Comparison of ENCODE assay signal across 8 mouse cellular contexts in genomic region chr1:161037599-161037998, GRCm38 (mm10). TPM values are rescaled to one million over a fixed set of nuclear protein-coding genes. Genes with fewer than 3 reads are reported as not detected.
DNase-seq lines count a peak whose midpoint lies in the region; ATAC-seq and TF ChIP-seq lines count a peak whose summit lies in the region.

No protein-coding gene starts in this region.

- no peaks in the 10 kb centered on the region for H3K9me3 ChIP-seq in lung, embryonic 15.5 days
- H3K9me3 ChIP-seq in embryonic facial prominence, embryonic 14.5 days (ENCODE audit: control insufficient read depth, low read length), result no peaks in the 10 kb centered on the region
- H3K9me3 ChIP-seq in limb, embryonic 12.5 days, result no peaks in the 10 kb centered on the region
- H3K9me3 ChIP-seq in stomach, embryonic 16.5 days (replicated peaks; ENCODE audit: control insufficient read depth, low read length), result no peaks in the 10 kb centered on the region

- H3K4me2 ChIP-seq in lung, embryonic 15.5 days, result peak overlapping the region; percentile 67
- peak overlapping the region; percentile 85 for H3K4me2 ChIP-seq in embryonic facial prominence, embryonic 14.5 days (ENCODE audit: low read depth, low read length)
- peak overlapping the region; percentile 93 for H3K4me2 ChIP-seq in limb, embryonic 12.5 days
- peak overlapping the region; percentile 72 for H3K4me2 ChIP-seq in stomach, embryonic 16.5 days (ENCODE audit: low read depth, low read length)

- H3K27me3 ChIP-seq in lung, embryonic 15.5 days, result no peaks in the 10 kb centered on the region
- no peaks in the 10 kb centered on the region for H3K27me3 ChIP-seq in embryonic facial prominence, embryonic 14.5 days (replicated peaks; ENCODE audit: control insufficient read depth, insufficient read depth, low read length)
- no peaks in the 10 kb centered on the region for H3K27me3 ChIP-seq in limb, embryonic 12.5 days
- no peaks in the 10 kb centered on the region for H3K27me3 ChIP-seq in stomach, embryonic 16.5 days (ENCODE audit: control insufficient read depth, insufficient read depth, low read length)

- TF ChIP-seq POLR2A in lung, adult 2 months (IDR thresholded peaks at IDR 0.05; ENCODE audit: borderline replicate concordance, extremely low read depth, low read depth, low read length), result no peak

- no peak for TF ChIP-seq CTCF in lung, adult 2 months (IDR thresholded peaks at IDR 0.05; ENCODE audit: insufficient read depth, low read length)

- WGBS in lung, embryonic 15.5 days, result 15% methylated on average over 3 of the region's 3 CpGs
- 24% methylated on average over 3 of the region's 3 CpGs for WGBS in lung, adult 2 months
- WGBS in embryonic facial prominence, embryonic 14.5 days, result 22% methylated on average over 3 of the region's 3 CpGs
- 19% methylated on average over 3 of the region's 3 CpGs for WGBS in limb, embryonic 12.5 days
- WGBS in stomach, embryonic 16.5 days, result 25% methylated on average over 3 of the region's 3 CpGs

- no peak for DNase-seq in lung, adult 2 months
- no peak for DNase-seq in embryonic facial prominence, embryonic 14.5 days (ENCODE audit: low spot score)
- no peak for DNase-seq in T-cell, adult 2 months (ENCODE audit: low spot score)
- DNase-seq in ovary, postnatal 10 days (ENCODE audit: low spot score), result no peak
- no peak for DNase-seq in frontal cortex, postnatal 36 days (ENCODE audit: low spot score in 2 of 2)

- H3K27ac ChIP-seq in lung, embryonic 15.5 days, result no peak overlapping the region; the same call in 1 of the 2 replicates
- peak overlapping the region; percentile 90 for H3K27ac ChIP-seq in embryonic facial prominence, embryonic 14.5 days (replicated peaks; ENCODE audit: low read depth, low read length)
- H3K27ac ChIP-seq in limb, embryonic 12.5 days, result peak overlapping the region; percentile 64; the same call in 1 of the 2 replicates
- peak overlapping the region; percentile 52 for H3K27ac ChIP-seq in stomach, embryonic 16.5 days (ENCODE audit: low read length)

- peak overlapping the region; percentile 31 for H3K9ac ChIP-seq in lung, embryonic 15.5 days
- H3K9ac ChIP-seq in embryonic facial prominence, embryonic 14.5 days (ENCODE audit: low read depth, low read length), result peak overlapping the region; percentile 68
- peak overlapping the region; percentile 56 for H3K9ac ChIP-seq in limb, embryonic 12.5 days (replicated peaks)
- H3K9ac ChIP-seq in stomach, embryonic 16.5 days (ENCODE audit: low read length), result peak overlapping the region; percentile 69

- H3K4me1 ChIP-seq in lung, embryonic 15.5 days, result peaks cover 17% of the 10 kb centered on the region; the same call in 1 of the 2 replicates
- H3K4me1 ChIP-seq in lung, adult 2 months (ENCODE audit: control insufficient read depth, insufficient read depth, low read length), result peaks cover 13% of the 10 kb centered on the region
- 0 out of 2 replicates have a peak, but pooled peaks cover 3% of the 10 kb centered on the region for H3K4me1 ChIP-seq in embryonic facial prominence, embryonic 14.5 days (ENCODE audit: control insufficient read depth, insufficient read depth, low read length)
- H3K4me1 ChIP-seq in limb, embryonic 12.5 days (replicated peaks), result peaks cover 18% of the 10 kb centered on the region
- peaks cover 9% of the 10 kb centered on the region for H3K4me1 ChIP-seq in stomach, embryonic 16.5 days (ENCODE audit: control insufficient read depth, insufficient read depth, low read length)

- ATAC-seq in lung, embryonic 15.5 days (ENCODE audit: borderline replicate concordance, extremely low read depth, low FRiP score, low TSS enrichment), result no peak
- ATAC-seq in embryonic facial prominence, embryonic 14.5 days (ENCODE audit: low read depth), result no peak
- no peak for ATAC-seq in limb, embryonic 12.5 days (ENCODE audit: insufficient number of reproducible peaks, insufficient read depth, low FRiP score, low TSS enrichment, low read depth)
- no peak for ATAC-seq in stomach, embryonic 16.5 days (ENCODE audit: insufficient read depth, low FRiP score)

- peak overlapping the region; percentile 64 for H3K4me3 ChIP-seq in lung, embryonic 15.5 days
- H3K4me3 ChIP-seq in lung, adult 2 months (replicated peaks; ENCODE audit: extremely low read depth, low read depth, low read length), result no peak overlapping the region
- peak overlapping the region; percentile 70 for H3K4me3 ChIP-seq in embryonic facial prominence, embryonic 14.5 days (ENCODE audit: low read depth, low read length)
- H3K4me3 ChIP-seq in limb, embryonic 12.5 days (replicated peaks), result peak overlapping the region; percentile 74
- peak overlapping the region; percentile 41 for H3K4me3 ChIP-seq in stomach, embryonic 16.5 days (replicated peaks; ENCODE audit: low read length)

- H3K36me3 ChIP-seq in lung, embryonic 15.5 days, result peaks cover 24% of the 10 kb centered on the region
- peaks cover 42% of the 10 kb centered on the region for H3K36me3 ChIP-seq in embryonic facial prominence, embryonic 14.5 days (ENCODE audit: control insufficient read depth, insufficient read depth, low read length)
- H3K36me3 ChIP-seq in limb, embryonic 12.5 days, result peaks cover 51% of the 10 kb centered on the region
- peaks cover 25% of the 10 kb centered on the region for H3K36me3 ChIP-seq in stomach, embryonic 16.5 days (ENCODE audit: control insufficient read depth, insufficient read depth, low read length)

RNA-seq across cellular contexts. Expression of gene Zbtb37, which starts 3.0 kb away (rescaled TPM):
- polyA plus RNA-seq in lung, embryonic 15.5 days (2015; fragmentation: Nextera tagmentation; extraction: Ambion mirVana), result 8.1 and 9.0 TPM in 2 replicates
- polyA plus RNA-seq in lung, adult 2 months (2012; rRNA removed), result 1.4 and 3.4 TPM in 2 replicates
- polyA plus RNA-seq in embryonic facial prominence, embryonic 14.5 days (2014; fragmentation: Nextera tagmentation; extraction: Ambion mirVana), result 7.8 and 10.5 TPM in 2 replicates
- 8.5 and 11.1 TPM in 2 replicates for polyA plus RNA-seq in limb, embryonic 12.5 days (2016; fragmentation: Nextera tagmentation; extraction: Ambion mirVana)
- polyA plus RNA-seq in stomach, embryonic 16.5 days (2015; fragmentation: Nextera tagmentation; extraction: Ambion mirVana), result 4.0 and 7.4 TPM in 2 replicates

RNA-seq across cellular contexts. Expression of gene Dars2, which starts 32.9 kb away (rescaled TPM):
- polyA plus RNA-seq in lung, embryonic 15.5 days (2015; fragmentation: Nextera tagmentation; extraction: Ambion mirVana), result 34.3 and 35.1 TPM in 2 replicates
- polyA plus RNA-seq in lung, adult 2 months (2012; rRNA removed), result 4.3 and 10.6 TPM in 2 replicates
- 24.2 and 31.2 TPM in 2 replicates for polyA plus RNA-seq in embryonic facial prominence, embryonic 14.5 days (2014; fragmentation: Nextera tagmentation; extraction: Ambion mirVana)
- 35.7 and 37.5 TPM in 2 replicates for polyA plus RNA-seq in limb, embryonic 12.5 days (2016; fragmentation: Nextera tagmentation; extraction: Ambion mirVana)
- polyA plus RNA-seq in stomach, embryonic 16.5 days (2015; fragmentation: Nextera tagmentation; extraction: Ambion mirVana), result 31.1 and 34.0 TPM in 2 replicates

RNA-seq across cellular contexts. Expression of gene Cenpl, which starts 32.9 kb away (rescaled TPM):
- polyA plus RNA-seq in lung, embryonic 15.5 days (2015; fragmentation: Nextera tagmentation; extraction: Ambion mirVana), result 35.4 and 35.9 TPM in 2 replicates
- polyA plus RNA-seq in lung, adult 2 months (2012; rRNA removed), result 0.70 and 1.1 TPM in 2 replicates
- 22.6 and 25.6 TPM in 2 replicates for polyA plus RNA-seq in embryonic facial prominence, embryonic 14.5 days (2014; fragmentation: Nextera tagmentation; extraction: Ambion mirVana)
- 40.4 and 40.7 TPM in 2 replicates for polyA plus RNA-seq in limb, embryonic 12.5 days (2016; fragmentation: Nextera tagmentation; extraction: Ambion mirVana)
- polyA plus RNA-seq in stomach, embryonic 16.5 days (2015; fragmentation: Nextera tagmentation; extraction: Ambion mirVana), result 22.6 and 26.3 TPM in 2 replicates

RNA-seq across cellular contexts. Expression of gene Serpinc1, which starts 59.2 kb away (rescaled TPM):
- polyA plus RNA-seq in lung, embryonic 15.5 days (2015; fragmentation: Nextera tagmentation; extraction: Ambion mirVana), result 2.3 and 3.7 TPM in 2 replicates
- polyA plus RNA-seq in lung, adult 2 months (2012; rRNA removed), result 0.88 and 1.2 TPM in 2 replicates
- polyA plus RNA-seq in embryonic facial prominence, embryonic 14.5 days (2014; fragmentation: Nextera tagmentation; extraction: Ambion mirVana), result 1.9 and 2.6 TPM in 2 replicates
- 2.8 TPM in 2 replicates for polyA plus RNA-seq in limb, embryonic 12.5 days (2016; fragmentation: Nextera tagmentation; extraction: Ambion mirVana)
- polyA plus RNA-seq in stomach, embryonic 16.5 days (2015; fragmentation: Nextera tagmentation; extraction: Ambion mirVana), result 34.1 and 40.6 TPM in 2 replicates

Comparison
In these comparisons a context has a peak if more than half of its experiments do, and no peak if none do; other contexts are left out.
1. RNA of gene Cenpl, which starts 32.9 kb away (polyA plus RNA-seq): 40.4 to 40.7 TPM in limb, embryonic 12.5 days, 35.4 to 35.9 TPM in lung, embryonic 15.5 days, 22.6 to 26.3 TPM in stomach, embryonic 16.5 days and 22.6 to 25.6 TPM in embryonic facial prominence, embryonic 14.5 days; 0.70 to 1.1 TPM in lung, adult 2 months; every median in the first group is over 10 times any median in the second.
2. Peak in every context shown above with its lines, with median percentiles within 50 percentile points of each other: H3K4me2 ChIP-seq and H3K9ac ChIP-seq.